ENCODE assay signal across 26 mouse cellular contexts in the genomic region with DNA sequence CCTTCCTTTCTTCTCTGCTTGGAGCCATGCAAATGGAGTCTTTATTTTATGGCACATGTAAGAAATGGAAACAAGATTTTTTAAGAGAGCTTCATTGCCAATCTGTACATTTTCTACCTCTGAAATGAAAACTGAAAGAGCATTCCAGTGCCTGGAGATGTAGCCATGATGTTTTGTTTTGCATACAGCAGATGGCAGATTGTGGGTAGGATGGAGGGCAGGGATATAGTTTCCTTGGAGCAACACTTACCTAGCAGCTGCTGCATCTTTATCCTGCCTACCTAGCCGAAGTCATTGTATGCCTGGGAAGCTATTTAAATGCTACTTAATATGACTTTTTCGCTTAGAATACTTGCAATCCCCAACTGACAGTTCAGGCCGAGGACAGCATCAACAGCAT.
"Had no signal": no experiment of that assay in that cellular context is flagged by ENCODE, and none has a peak within 500 bp of the region (broad histone marks: within the 10 kb centered on the region; RNA-seq: fewer than 3 reads in every experiment).

No protein-coding gene starts in this region.

- H3K36me3 ChIP-seq: heart, embryonic 13.5 days; heart, embryonic 15.5 days; intestine, embryonic 15.5 days; kidney, embryonic 15.5 days; liver, embryonic 12.5 days had no signal

- H3K4me1 ChIP-seq: heart, embryonic 15.5 days; intestine, embryonic 15.5 days; kidney, embryonic 15.5 days; limb, embryonic 15.5 days; liver, embryonic 12.5 days had no signal

- H3K4me2 ChIP-seq: heart, embryonic 11.5 days; heart, embryonic 13.5 days; heart, embryonic 15.5 days; hindbrain, embryonic 13.5 days; intestine, embryonic 15.5 days; kidney, embryonic 15.5 days; limb, embryonic 13.5 days; limb, embryonic 15.5 days; liver, embryonic 12.5 days had no signal

- H3K9me3 ChIP-seq: heart, embryonic 13.5 days; heart, embryonic 15.5 days; hindbrain, embryonic 13.5 days; intestine, embryonic 15.5 days; kidney, embryonic 15.5 days; limb, embryonic 13.5 days; limb, embryonic 15.5 days; liver, embryonic 12.5 days had no signal

- H3K27ac ChIP-seq: heart, adult 2 months; heart, embryonic 13.5 days; heart, embryonic 15.5 days; hindbrain, embryonic 13.5 days; intestine, embryonic 15.5 days; kidney, embryonic 15.5 days; kidney, postnatal 0 days; limb, embryonic 13.5 days; limb, embryonic 15.5 days; liver, embryonic 12.5 days; liver, embryonic 14.5 days had no signal

- H3K27me3 ChIP-seq: heart, embryonic 13.5 days; heart, embryonic 15.5 days; hindbrain, embryonic 13.5 days; intestine, embryonic 15.5 days; kidney, embryonic 15.5 days; limb, embryonic 13.5 days; limb, embryonic 15.5 days; liver, embryonic 12.5 days had no signal

- DNase-seq: forebrain, postnatal 0 days; gastrocnemius, postnatal 14 days; gastrocnemius, postnatal 36 days; heart, adult 2 months; heart, postnatal 14 days; heart, postnatal 36 days; kidney, adult 11 months; kidney, adult 2 months; kidney, adult 9 months; kidney, postnatal 14 days; kidney, postnatal 36 days; layer of hippocampus, postnatal 36 days; left cerebral cortex, postnatal 4 days had no signal

- H3K4me3 ChIP-seq: heart, adult 2 months; heart, embryonic 13.5 days; heart, embryonic 15.5 days; hindbrain, embryonic 13.5 days; intestine, embryonic 15.5 days; kidney, embryonic 15.5 days; limb, embryonic 13.5 days; limb, embryonic 15.5 days; liver, embryonic 12.5 days had no signal

- ATAC-seq: forebrain, postnatal 0 days; hindbrain, embryonic 16.5 days; inflammation-experienced regulatory T-cells, adult 6 months; intestine, embryonic 15.5 days; liver, embryonic 12.5 days had no signal

- H3K9ac ChIP-seq: forebrain, postnatal 0 days; heart, embryonic 13.5 days; heart, embryonic 15.5 days; hindbrain, embryonic 13.5 days; intestine, embryonic 15.5 days; kidney, embryonic 15.5 days; limb, embryonic 13.5 days; limb, embryonic 15.5 days; liver, embryonic 12.5 days; liver, embryonic 14.5 days had no signal
